Mouse (Mus musculus) heart, embryonic 10.5 days (tissue): Measurements from ENCODE around the gene Ctf2. TPM values are rescaled to one million over a fixed set of nuclear protein-coding genes. Genes with fewer than 3 reads are reported as not detected.
"Not testable (repeated sequence)": the region's sequence is repeated elsewhere in the genome, so short reads cannot be mapped to it uniquely, and the experiment has no call there.

Source experiments
- DNase-seq: peaks from one replicate; pipeline ENCODE4 v3.0.0-alpha.2; 2017; ENCODE audit warnings: low spot score
- H3K27ac ChIP-seq: fragments of 300-500 bp; sonication (generic); 2 replicates; pipeline ENCODE4 v1.5.1; 2016; ENCODE audit warnings: mild to moderate bottlenecking
- H3K27me3 ChIP-seq: fragments of 300-500 bp; sonication (generic); 2 replicates; pipeline ENCODE4 v1.6.1; 2016; ENCODE audit warnings: mild to moderate bottlenecking; ENCODE audit not compliant: poor library complexity, insufficient read depth, severe bottlenecking
- H3K36me3 ChIP-seq: fragments of 300-500 bp; sonication (generic); 2 replicates; pipeline ENCODE4 v1.6.1; 2016; ENCODE audit warnings: mild to moderate bottlenecking, moderate library complexity
- H3K4me1 ChIP-seq: fragments of 300-500 bp; sonication (generic); 2 replicates; pipeline ENCODE4 v1.6.1; 2016; ENCODE audit warnings: mild to moderate bottlenecking
- H3K4me3 ChIP-seq: fragments of 300-500 bp; sonication (generic); 2 replicates; pipeline ENCODE4 v1.5.1; 2016; ENCODE audit warnings: mild to moderate bottlenecking, moderate library complexity
- H3K9me3 ChIP-seq: fragments of 300-500 bp; sonication (generic); 2 replicates; pipeline ENCODE4 v1.6.1; 2016; ENCODE audit warnings: mild to moderate bottlenecking, moderate library complexity
- WGBS: fragments of 180-500 bp; shearing (Covaris S2); methylation state at CpG from one replicate; pipeline ENCODE4 v1.1.7; 2016; 5-methylcytosine and 5-hydroxymethylcytosine counted together
- polyA plus RNA-seq: library from polyadenylated mRNA; unstranded; fragments of >200 nt; fragmentation: Nextera tagmentation; extraction: Ambion mirVana; gene quantifications from 2 replicates; pipeline ENCODE4 v1.2.1, GENCODE M21; 2016

The Ctf2 gene
- 0.26 TPM in 1 of 2 replicates, not detected in the other for polyA plus RNA-seq

- 100% methylated on average over 1 of the region's 5 CpGs for WGBS
- not testable (repeated sequence) for H3K4me1 ChIP-seq, H3K36me3 ChIP-seq, H3K4me3 ChIP-seq, H3K9me3 ChIP-seq, H3K27me3 ChIP-seq, DNase-seq, H3K27ac ChIP-seq
Measured at GRCm38 (mm10) chr7:127732066-127732465, at the start of gene Ctf2. TSS of gene Ctf2 (minus strand) at chr7:127732166.

- Histone ChIP-seq H3K27ac (peak overlapping the region; percentile 99; the same call in 1 of the 2 replicates), H3K4me1 (peaks cover 15% of the 10 kb centered on the region), H3K9me3 (no peaks in the 10 kb centered on the region), H3K4me3 (peak overlapping the region; percentile 96), H3K36me3 (peaks cover 48% of the 10 kb centered on the region), H3K27me3 (no peaks in the 10 kb centered on the region)
- 77% methylated on average over 4 of the region's 4 CpGs for WGBS
- no peak for DNase-seq
Measured at GRCm38 (mm10) chr7:127778350-127778749, 46.4 kb upstream of the Ctf2 start.

- H3K4me1 ChIP-seq: peaks cover 15% of the 10 kb centered on the region
- peak overlapping the region; percentile 96 for H3K4me3 ChIP-seq
- 5% methylated on average over 57 of the region's 66 CpGs for WGBS
- H3K27me3 ChIP-seq: no peaks in the 10 kb centered on the region
- peak; percentile 89 for DNase-seq
- H3K27ac ChIP-seq: peak overlapping the region; percentile 99
- H3K9me3 ChIP-seq: no peaks in the 10 kb centered on the region
- peaks cover 43% of the 10 kb centered on the region for H3K36me3 ChIP-seq
Measured at GRCm38 (mm10) chr7:127777474-127778266, 45.7 kb upstream of the Ctf2 start.

GRCm38 (mm10) chr7:127776878-127777473 is 45.0 kb upstream of the Ctf2 start:
- Histone ChIP-seq H3K4me3 (peak overlapping the region; percentile 96), H3K9me3 (no peaks in the 10 kb centered on the region), H3K27ac (peak overlapping the region; percentile 99), H3K4me1 (peaks cover 15% of the 10 kb centered on the region), H3K27me3 (no peaks in the 10 kb centered on the region), H3K36me3 (peaks cover 36% of the 10 kb centered on the region)
- WGBS: under 1% methylated on average over 68 of the region's 70 CpGs
- peak; percentile 97 for DNase-seq

GRCm38 (mm10) chr7:127776426-127776825 is 44.5 kb upstream of the Ctf2 start, which contains the start of gene Setd1a:
TSS of gene Setd1a (plus strand) at chr7:127776670.
- 0% methylated on average over 23 of the region's 23 CpGs for WGBS
- DNase-seq: peak; percentile 90
- no peaks in the 10 kb centered on the region for H3K9me3 ChIP-seq
- H3K36me3 ChIP-seq: peaks cover 30% of the 10 kb centered on the region
- no peaks in the 10 kb centered on the region for H3K27me3 ChIP-seq
- H3K4me3 ChIP-seq: peak within 1 kb of the TSS; percentile 96
- peaks cover 15% of the 10 kb centered on the region for H3K4me1 ChIP-seq
- peak within 1 kb of the TSS; percentile 99 for H3K27ac ChIP-seq

- H3K9me3 ChIP-seq, H3K27me3 ChIP-seq, DNase-seq: not testable (repeated sequence)
- 71% methylated on average over 7 of the region's 7 CpGs for WGBS
- Histone ChIP-seq H3K4me1 (peaks cover 20% of the 10 kb centered on the region), H3K36me3 (peaks cover 24% of the 10 kb centered on the region), H3K4me3 (peak overlapping the region; percentile 96), H3K27ac (peak overlapping the region; percentile 99)
Measured at GRCm38 (mm10) chr7:127775837-127776236, 43.9 kb upstream of the Ctf2 start.

- WGBS: 40% methylated on average over 9 of the region's 9 CpGs
- no peaks in the 10 kb centered on the region for H3K9me3 ChIP-seq
- DNase-seq: no peak
- H3K27me3 ChIP-seq: no peaks in the 10 kb centered on the region
- H3K36me3 ChIP-seq: peaks cover 4% of the 10 kb centered on the region; the same call in 1 of the 2 replicates
- no peak overlapping the region for H3K27ac ChIP-seq
- 0 out of 2 replicates have a peak overlapping the region, but pooled peaks have one; percentile 5 for H3K4me3 ChIP-seq
- peaks cover 41% of the 10 kb centered on the region for H3K4me1 ChIP-seq
Measured at GRCm38 (mm10) chr7:127773664-127774384, 41.9 kb upstream of the Ctf2 start.

GRCm38 (mm10) chr7:127772557-127772956 is 40.6 kb upstream of the Ctf2 start:
- no peak overlapping the region for H3K4me3 ChIP-seq
- 79% methylated on average over 1 of the region's 1 CpGs for WGBS
- peaks cover 6% of the 10 kb centered on the region; the same call in 1 of the 2 replicates for H3K27me3 ChIP-seq

GRCm38 (mm10) chr7:127772080-127772479 is 40.1 kb upstream of the Ctf2 start:
- H3K27me3 ChIP-seq: peaks cover 11% of the 10 kb centered on the region; the same call in 1 of the 2 replicates

More at GRCm38 (mm10) chr7:127772557-127772956, 40.6 kb upstream of the Ctf2 start:
- no peaks in the 10 kb centered on the region for H3K9me3 ChIP-seq
- DNase-seq: no peak
- H3K36me3 ChIP-seq: peaks cover 10% of the 10 kb centered on the region
- H3K4me1 ChIP-seq: peaks cover 41% of the 10 kb centered on the region
- no peak overlapping the region for H3K27ac ChIP-seq

GRCm38 (mm10) chr7:127771262-127771661 is 39.3 kb upstream of the Ctf2 start:
- DNase-seq: no peak

More at GRCm38 (mm10) chr7:127772080-127772479, 40.1 kb upstream of the Ctf2 start:
- Histone ChIP-seq H3K4me3 (no peak overlapping the region), H3K36me3 (peaks cover 14% of the 10 kb centered on the region), H3K9me3 (no peaks in the 10 kb centered on the region), H3K27ac (no peak overlapping the region), H3K4me1 (peaks cover 44% of the 10 kb centered on the region)
- 64% methylated on average over 3 of the region's 3 CpGs for WGBS
- no peak for DNase-seq

GRCm38 (mm10) chr7:127770039-127770905 is 38.3 kb upstream of the Ctf2 start:
- WGBS: 2% methylated on average over 27 of the region's 27 CpGs

More at GRCm38 (mm10) chr7:127771262-127771661, 39.3 kb upstream of the Ctf2 start:
- Histone ChIP-seq H3K36me3 (peaks cover 16% of the 10 kb centered on the region), H3K4me3 (peak overlapping the region; percentile 73), H3K9me3 (no peaks in the 10 kb centered on the region), H3K4me1 (peaks cover 44% of the 10 kb centered on the region), H3K27ac (no peak overlapping the region), H3K27me3 (peaks cover 11% of the 10 kb centered on the region; the same call in 1 of the 2 replicates)
- 67% methylated on average over 5 of the region's 5 CpGs for WGBS

GRCm38 (mm10) chr7:127769651-127770038 is 37.7 kb upstream of the Ctf2 start, which contains the start of gene Orai3:
TSS of gene Orai3 (plus strand) at chr7:127769815.
- peak; percentile 92 for DNase-seq
- H3K36me3 ChIP-seq: peaks cover 32% of the 10 kb centered on the region
- no peaks in the 10 kb centered on the region for H3K9me3 ChIP-seq
- peaks cover 44% of the 10 kb centered on the region for H3K4me1 ChIP-seq
- peaks cover 17% of the 10 kb centered on the region; the same call in 1 of the 2 replicates for H3K27me3 ChIP-seq
- peak within 1 kb of the TSS; percentile 91 for H3K27ac ChIP-seq
- peak within 1 kb of the TSS; percentile 73 for H3K4me3 ChIP-seq
- WGBS: under 1% methylated on average over 24 of the region's 24 CpGs

More at GRCm38 (mm10) chr7:127770039-127770905, 38.3 kb upstream of the Ctf2 start:
- Histone ChIP-seq H3K27me3 (peaks cover 11% of the 10 kb centered on the region; the same call in 1 of the 2 replicates), H3K9me3 (no peaks in the 10 kb centered on the region), H3K36me3 (peaks cover 26% of the 10 kb centered on the region), H3K4me3 (peak overlapping the region; percentile 73), H3K27ac (peak overlapping the region; percentile 91), H3K4me1 (peaks cover 44% of the 10 kb centered on the region)
- no peak for DNase-seq
